Mouse (Mus musculus) hindbrain, embryonic 16.5 days (tissue): Measurements from ENCODE around the gene Ankdd1a. TPM values are rescaled to one million over a fixed set of nuclear protein-coding genes. Genes with fewer than 3 reads are reported as not detected.

ENCODE experiments used
- ATAC-seq: fragments of 200-750 bp; cut with Nextera tagmentation; 2 replicates; pipeline ENCODE4 v1.8.0; 2017; ENCODE audit warnings: moderate TSS enrichment, moderate library complexity
- H3K27ac ChIP-seq: fragments of 300-500 bp; sonication (generic); 2 replicates; pipeline ENCODE4 v1.5.1; 2014; ENCODE audit warnings: low read depth, mild to moderate bottlenecking, control low read depth, low read length, moderate library complexity
- H3K27me3 ChIP-seq: fragments of 300-500 bp; sonication (generic); replicated peaks from 2 replicates; pipeline ENCODE4 v1.6.1; 2014; ENCODE audit warnings: low read length; ENCODE audit not compliant: control insufficient read depth, insufficient read depth
- H3K36me3 ChIP-seq: fragments of 300-500 bp; sonication (generic); 2 replicates; pipeline ENCODE4 v1.6.1; 2014; ENCODE audit warnings: mild to moderate bottlenecking, low read length, moderate library complexity, mixed read lengths; ENCODE audit not compliant: control insufficient read depth, insufficient read depth
- H3K4me1 ChIP-seq: fragments of 300-500 bp; sonication (generic); 2 replicates; pipeline ENCODE4 v1.6.1; 2014; ENCODE audit warnings: low read depth, low read length; ENCODE audit not compliant: control insufficient read depth, insufficient read depth
- H3K4me2 ChIP-seq: fragments of 300-500 bp; sonication (generic); 2 replicates; pipeline ENCODE4 v1.6.1; 2014; ENCODE audit warnings: mild to moderate bottlenecking, low read length, control low read depth, moderate library complexity
- H3K4me3 ChIP-seq: fragments of 300-500 bp; sonication (generic); 2 replicates; pipeline ENCODE4 v1.5.1; 2014; ENCODE audit warnings: mild to moderate bottlenecking, low read length, control low read depth, moderate library complexity
- H3K9ac ChIP-seq: fragments of 300-500 bp; sonication (generic); 2 replicates; pipeline ENCODE4 v1.6.1; 2014; ENCODE audit warnings: low read depth, mild to moderate bottlenecking, control low read depth, low read length, moderate library complexity
- H3K9me3 ChIP-seq: fragments of 300-500 bp; sonication (generic); 2 replicates; pipeline ENCODE4 v1.6.1; 2014; ENCODE audit warnings: mild to moderate bottlenecking, low read length, moderate library complexity; ENCODE audit not compliant: control insufficient read depth
- WGBS: fragments of 180-500 bp; shearing (Covaris S2); extraction: QIAGEN DNeasy Blood & Tissue Kit; methylation state at CpG from one replicate; pipeline ENCODE4 v1.1.7; 2014; 5-methylcytosine and 5-hydroxymethylcytosine counted together
- polyA plus RNA-seq: library from polyadenylated mRNA; unstranded; fragments of >200 nt; fragmentation: Nextera tagmentation; extraction: Ambion mirVana; gene quantifications from 2 replicates; pipeline ENCODE4 v1.2.1, GENCODE M21; 2015

The Ankdd1a gene
- polyA plus RNA-seq, 1 experiment from 2014 or later = 1.2 TPM

- Histone ChIP-seq H3K4me1 (peaks cover 16% of the 10 kb centered on the region), H3K27me3 (no peaks in the 10 kb centered on the region), H3K4me3 (peak overlapping the region; percentile 13; the same call in 1 of the 2 replicates), H3K4me2 (peak overlapping the region; percentile 43), H3K36me3 (no peaks in the 10 kb centered on the region), H3K27ac (no peak overlapping the region), H3K9me3 (no peaks in the 10 kb centered on the region), H3K9ac (no peak overlapping the region)
- 23% methylated on average over 14 of the region's 14 CpGs for WGBS
- peak; percentile 77 for ATAC-seq
These were observed 3.8 kb upstream of the Ankdd1a start for GRCm38 (mm10) chr9:65523611-65524364.

DNA sequence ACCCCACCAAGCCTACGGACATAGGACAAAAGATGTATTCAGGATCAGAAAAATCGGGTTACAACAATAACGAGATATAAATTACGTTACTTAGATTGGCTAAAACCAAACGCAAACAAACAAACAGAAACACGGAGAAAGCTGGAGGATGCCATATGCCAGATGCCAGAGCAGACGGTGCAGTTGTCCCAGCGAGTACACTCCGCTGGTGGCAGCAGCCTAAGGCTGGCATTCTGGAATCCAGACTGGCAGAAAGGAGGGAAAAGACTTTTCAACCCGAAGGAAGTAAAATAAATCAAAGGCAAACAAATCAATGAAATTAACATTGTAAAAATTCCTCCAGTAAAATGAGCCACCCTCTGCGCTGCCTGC, 498 bp upstream of the Ankdd1a start:
- H3K27me3 ChIP-seq = no peaks in the 10 kb centered on the region
- peak overlapping the region; percentile 68 for H3K9ac ChIP-seq
- H3K27ac ChIP-seq = peak overlapping the region; percentile 69
- 11% methylated on average over 11 of the region's 11 CpGs for WGBS
- peak overlapping the region; percentile 41 for H3K4me3 ChIP-seq
- peak overlapping the region; percentile 76 for H3K4me2 ChIP-seq
- peaks cover 16% of the 10 kb centered on the region for H3K4me1 ChIP-seq
- H3K36me3 ChIP-seq = no peaks in the 10 kb centered on the region
- H3K9me3 ChIP-seq = no peaks in the 10 kb centered on the region
- peak; percentile 56 for ATAC-seq

GRCm38 (mm10) chr9:65514851-65515261, 5.1 kb downstream of the Ankdd1a start:
- Histone ChIP-seq H3K9ac (no peak overlapping the region), H3K27me3 (no peaks in the 10 kb centered on the region), H3K4me2 (no peak overlapping the region), H3K36me3 (no peaks in the 10 kb centered on the region), H3K4me1 (peaks cover 2% of the 10 kb centered on the region; the same call in 1 of the 2 replicates), H3K27ac (no peak overlapping the region; the same call in 1 of the 2 replicates), H3K9me3 (no peaks in the 10 kb centered on the region), H3K4me3 (no peak overlapping the region)
- 41% methylated on average over 3 of the region's 3 CpGs for WGBS
- peak; percentile 84 for ATAC-seq

GRCm38 (mm10) chr9:65514431-65514830, 5.6 kb downstream of the Ankdd1a start:
- Histone ChIP-seq H3K4me3 (no peak overlapping the region), H3K36me3 (no peaks in the 10 kb centered on the region), H3K9me3 (no peaks in the 10 kb centered on the region), H3K4me1 (no peaks in the 10 kb centered on the region), H3K27ac (no peak overlapping the region; the same call in 1 of the 2 replicates), H3K9ac (no peak overlapping the region), H3K4me2 (no peak overlapping the region), H3K27me3 (no peaks in the 10 kb centered on the region)
- ATAC-seq = peak; percentile 81
- WGBS = 64% methylated on average over 8 of the region's 8 CpGs

GRCm38 (mm10) chr9:65512520-65512919, 7.5 kb downstream of the Ankdd1a start:
- 90% methylated on average over 3 of the region's 3 CpGs for WGBS
- Histone ChIP-seq H3K4me2 (no peak overlapping the region), H3K36me3 (no peaks in the 10 kb centered on the region), H3K9me3 (no peaks in the 10 kb centered on the region), H3K4me1 (no peaks in the 10 kb centered on the region), H3K4me3 (no peak overlapping the region), H3K27me3 (no peaks in the 10 kb centered on the region), H3K9ac (no peak overlapping the region), H3K27ac (no peak overlapping the region)
- ATAC-seq = no peak

- Histone ChIP-seq H3K4me2 (no peak overlapping the region), H3K27me3 (no peaks in the 10 kb centered on the region), H3K9ac (no peak overlapping the region), H3K36me3 (no peaks in the 10 kb centered on the region), H3K4me3 (no peak overlapping the region), H3K27ac (no peak overlapping the region), H3K9me3 (no peaks in the 10 kb centered on the region), H3K4me1 (no peaks in the 10 kb centered on the region)
- no peak for ATAC-seq
- WGBS = 68% methylated on average over 7 of the region's 7 CpGs
These were observed 11.5 kb downstream of the Ankdd1a start for GRCm38 (mm10) chr9:65508449-65508848.

DNA sequence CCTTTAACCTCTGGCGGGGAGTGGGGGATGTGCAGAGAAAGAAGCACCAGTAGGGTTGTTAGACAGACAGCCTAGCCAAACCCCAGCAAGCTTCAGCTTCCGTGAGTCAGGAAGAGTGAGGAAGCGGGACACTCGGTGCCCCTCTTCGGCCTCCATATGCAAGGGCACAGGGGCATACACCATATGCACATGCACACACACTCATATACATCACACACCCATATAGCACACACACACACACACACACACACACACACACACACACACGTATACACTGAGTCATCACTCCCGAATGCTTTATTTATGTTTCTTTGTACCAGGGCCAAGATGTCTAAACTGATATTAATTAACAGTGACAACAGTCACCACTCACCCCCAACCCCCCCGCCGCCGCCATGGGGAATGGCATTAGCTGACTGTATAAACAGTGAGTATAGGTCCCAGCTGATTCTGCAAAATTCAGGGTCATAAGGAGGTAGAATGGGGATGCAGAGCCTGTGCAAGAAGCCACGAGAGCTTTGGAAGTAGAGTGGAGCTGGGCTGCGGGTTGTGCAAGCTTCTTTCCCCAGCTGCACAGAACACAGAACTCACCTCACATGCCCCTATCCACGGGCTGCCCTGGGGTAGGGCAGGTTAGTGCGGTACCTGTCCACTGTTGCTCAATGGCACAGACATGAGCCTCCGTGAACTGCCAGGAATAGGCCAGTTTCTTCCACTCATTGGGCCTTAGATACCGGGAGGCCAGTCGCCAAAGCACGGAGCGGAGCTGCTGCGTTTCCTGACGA, 17.1 kb downstream of the Ankdd1a start:
- H3K4me2 ChIP-seq = no peak overlapping the region
- H3K4me1 ChIP-seq = no peaks in the 10 kb centered on the region
- ATAC-seq = no peak
- no peaks in the 10 kb centered on the region for H3K36me3 ChIP-seq
- no peaks in the 10 kb centered on the region for H3K9me3 ChIP-seq
- no peak overlapping the region for H3K4me3 ChIP-seq
- no peak overlapping the region for H3K9ac ChIP-seq
- WGBS = 82% methylated on average over 21 of the region's 21 CpGs
- H3K27ac ChIP-seq = no peak overlapping the region
- no peaks in the 10 kb centered on the region for H3K27me3 ChIP-seq

GRCm38 (mm10) chr9:65502146-65502545, 17.8 kb downstream of the Ankdd1a start:
- Histone ChIP-seq H3K9ac (no peak overlapping the region), H3K4me1 (no peaks in the 10 kb centered on the region), H3K27me3 (no peaks in the 10 kb centered on the region), H3K4me3 (no peak overlapping the region), H3K4me2 (no peak overlapping the region), H3K9me3 (no peaks in the 10 kb centered on the region), H3K36me3 (no peaks in the 10 kb centered on the region), H3K27ac (no peak overlapping the region)
- no peak for ATAC-seq
- WGBS = 57% methylated on average over 8 of the region's 8 CpGs

GRCm38 (mm10) chr9:65492851-65493250, 27.1 kb downstream of the Ankdd1a start:
- ATAC-seq = no peak

More at GRCm38 (mm10) chr9:65492851-65493250, 27.1 kb downstream of the Ankdd1a start:
- Histone ChIP-seq H3K36me3 (no peaks in the 10 kb centered on the region), H3K27me3 (no peaks in the 10 kb centered on the region), H3K27ac (no peak overlapping the region), H3K9ac (no peak overlapping the region), H3K4me2 (no peak overlapping the region), H3K4me1 (no peaks in the 10 kb centered on the region), H3K9me3 (no peaks in the 10 kb centered on the region), H3K4me3 (no peak overlapping the region)
- 94% methylated on average over 4 of the region's 4 CpGs for whole genome bisulfite sequencing
